Mouse (Mus musculus): ENCODE measurements around the gene Pim3. TPM values are rescaled to one million over a fixed set of nuclear protein-coding genes. Genes with fewer than 3 reads are reported as not detected.

Gene Pim3
- total and polyA plus RNA-seq, 2 experiments from 2014 or later = 65.2 to 70.6 TPM

- DNase-seq (no peak), ATAC-seq (no peak)
- no peak overlapping the region for H3K4me3 ChIP-seq (ENCODE audit: low read depth, low read length)
- H3K9me3 ChIP-seq (ENCODE audit: low read length) = no peaks in the 10 kb centered on the region
- H3K27me3 ChIP-seq (ENCODE audit: insufficient read depth, low read length) = no peaks in the 10 kb centered on the region
- no peaks in the 10 kb centered on the region for H3K4me1 ChIP-seq (ENCODE audit: insufficient read depth)
- no peak overlapping the region for H3K27ac ChIP-seq (ENCODE audit: low read depth, low read length)
- 79% methylated on average over 5 of the region's 5 CpGs for WGBS
- H3K4me2 ChIP-seq (ENCODE audit: low read depth) = no peak overlapping the region
- H3K36me3 ChIP-seq (ENCODE audit: insufficient read depth) = peaks cover 4% of the 10 kb centered on the region; the same call in 1 of the 2 replicates
- no peak overlapping the region for H3K9ac ChIP-seq
- TF ChIP-seq CTCF (IDR thresholded peaks at IDR 0.05; ENCODE audit: low read depth) = no peak
These were observed 8.6 kb downstream of the Pim3 start for GRCm38 (mm10) chr15:88870418-88871185.

- ATAC-seq (no peak), DNase-seq (no peak)
- Histone ChIP-seq H3K9ac (no peak overlapping the region), H3K9me3 (ENCODE audit: low read length) (no peaks in the 10 kb centered on the region), H3K27me3 (ENCODE audit: insufficient read depth, low read length) (no peaks in the 10 kb centered on the region; the same call in 1 of the 2 replicates), H3K27ac (ENCODE audit: low read depth, low read length) (no peak overlapping the region), H3K4me1 (ENCODE audit: insufficient read depth) (no peaks in the 10 kb centered on the region), H3K36me3 (ENCODE audit: insufficient read depth) (no peaks in the 10 kb centered on the region), H3K4me2 (ENCODE audit: low read depth) (no peak overlapping the region), H3K4me3 (ENCODE audit: low read depth, low read length) (no peak overlapping the region)
- TF ChIP-seq CTCF (IDR thresholded peaks at IDR 0.05; ENCODE audit: low read depth) = no peak
- 89% methylated on average over 3 of the region's 3 CpGs for WGBS
These were observed 12.1 kb downstream of the Pim3 start for GRCm38 (mm10) chr15:88874061-88874460.

- no peak overlapping the region for H3K27ac ChIP-seq (ENCODE audit: low read depth, low read length)
- no peak overlapping the region for H3K9ac ChIP-seq
- no peaks in the 10 kb centered on the region for H3K4me1 ChIP-seq (ENCODE audit: insufficient read depth)
- no peak for TF ChIP-seq CTCF (IDR thresholded peaks at IDR 0.05; ENCODE audit: low read depth)
- no peak overlapping the region for H3K4me2 ChIP-seq (ENCODE audit: low read depth)
- no peaks in the 10 kb centered on the region for H3K9me3 ChIP-seq (ENCODE audit: low read length)
- ATAC-seq (no peak), DNase-seq (no peak)
- WGBS = 95% methylated on average over 6 of the region's 6 CpGs
- H3K4me3 ChIP-seq (ENCODE audit: low read depth, low read length) = no peak overlapping the region
- no peaks in the 10 kb centered on the region for H3K36me3 ChIP-seq (ENCODE audit: insufficient read depth)
- H3K27me3 ChIP-seq (ENCODE audit: insufficient read depth, low read length) = no peaks in the 10 kb centered on the region; the same call in 1 of the 2 replicates
These were observed 12.5 kb downstream of the Pim3 start for GRCm38 (mm10) chr15:88874477-88874876.

- Histone ChIP-seq H3K27me3 (ENCODE audit: insufficient read depth, low read length) (no peaks in the 10 kb centered on the region; the same call in 1 of the 2 replicates), H3K9ac (no peak overlapping the region), H3K4me2 (ENCODE audit: low read depth) (no peak overlapping the region), H3K9me3 (ENCODE audit: low read length) (no peaks in the 10 kb centered on the region), H3K4me1 (ENCODE audit: insufficient read depth) (no peaks in the 10 kb centered on the region), H3K27ac (ENCODE audit: low read depth, low read length) (no peak overlapping the region), H3K4me3 (ENCODE audit: low read depth, low read length) (no peak overlapping the region), H3K36me3 (ENCODE audit: insufficient read depth) (no peaks in the 10 kb centered on the region)
- DNase-seq = no peak
- no peak for TF ChIP-seq CTCF (IDR thresholded peaks at IDR 0.05; ENCODE audit: low read depth)
- 33% methylated on average over 10 of the region's 10 CpGs for WGBS
- ATAC-seq = no peak
These were observed 13.7 kb downstream of the Pim3 start for GRCm38 (mm10) chr15:88875625-88876081.

GRCm38 (mm10) chr15:88876155-88877020 lies 14.4 kb downstream of the Pim3 start:
- Histone ChIP-seq H3K4me2 (ENCODE audit: low read depth) (no peak overlapping the region), H3K9ac (no peak overlapping the region), H3K4me1 (ENCODE audit: insufficient read depth) (no peaks in the 10 kb centered on the region), H3K4me3 (ENCODE audit: low read depth, low read length) (no peak overlapping the region), H3K9me3 (ENCODE audit: low read length) (no peaks in the 10 kb centered on the region), H3K36me3 (ENCODE audit: insufficient read depth) (no peaks in the 10 kb centered on the region), H3K27ac (ENCODE audit: low read depth, low read length) (no peak overlapping the region), H3K27me3 (ENCODE audit: insufficient read depth, low read length) (no peaks in the 10 kb centered on the region; the same call in 1 of the 2 replicates)
- DNase-seq (peak; percentile 76), ATAC-seq (peak; percentile 40)
- TF ChIP-seq CTCF (IDR thresholded peaks at IDR 0.05; ENCODE audit: low read depth) = peak; percentile 90
- WGBS = 11% methylated on average over 28 of the region's 28 CpGs

- TF ChIP-seq CTCF (IDR thresholded peaks at IDR 0.05; ENCODE audit: low read depth) = no peak
- H3K9me3 ChIP-seq (ENCODE audit: low read length) = no peaks in the 10 kb centered on the region
- no peak overlapping the region for H3K27ac ChIP-seq (ENCODE audit: low read depth, low read length)
- H3K36me3 ChIP-seq (ENCODE audit: insufficient read depth) = no peaks in the 10 kb centered on the region
- no peak overlapping the region for H3K9ac ChIP-seq
- H3K4me1 ChIP-seq (ENCODE audit: insufficient read depth) = no peaks in the 10 kb centered on the region
- WGBS = 79% methylated on average over 10 of the region's 10 CpGs
- H3K4me3 ChIP-seq (ENCODE audit: low read depth, low read length) = no peak overlapping the region
- H3K4me2 ChIP-seq (ENCODE audit: low read depth) = no peak overlapping the region
- DNase-seq = no peak
- H3K27me3 ChIP-seq (ENCODE audit: insufficient read depth, low read length) = no peaks in the 10 kb centered on the region; the same call in 1 of the 2 replicates
- no peak for ATAC-seq
These were observed 15.0 kb downstream of the Pim3 start for GRCm38 (mm10) chr15:88877021-88877400.
